Mouse (Mus musculus): Measurements from ENCODE around the gene Tgfbr2.
A peak's percentile ranks its signal among the peaks of the same experiment; 100 is the strongest.

Gene Tgfbr2

GRCm38 (mm10) chr9:116114339-116114738 is 60.8 kb downstream of the Tgfbr2 start:
- DNase-seq (ENCODE audit: low spot score): no peak

GRCm38 (mm10) chr9:116111149-116111970 is 63.8 kb downstream of the Tgfbr2 start:
- no peak for DNase-seq (ENCODE audit: low spot score)

- DNase-seq (ENCODE audit: low spot score): no peak
Observed at GRCm38 (mm10) chr9:116108729-116109128, 66.4 kb downstream of the Tgfbr2 start.

GRCm38 (mm10) chr9:116104770-116105169 is 70.4 kb downstream of the Tgfbr2 start:
- no peak for DNase-seq (ENCODE audit: low spot score)

GRCm38 (mm10) chr9:116101842-116102241 is 73.3 kb downstream of the Tgfbr2 start:
- no peak for DNase-seq (ENCODE audit: low spot score)

- no peak for DNase-seq (ENCODE audit: low spot score)
Observed at GRCm38 (mm10) chr9:116100015-116100414, 75.1 kb downstream of the Tgfbr2 start.

- DNase-seq (ENCODE audit: low spot score): no peak
Observed at GRCm38 (mm10) chr9:116099596-116099993, 75.6 kb downstream of the Tgfbr2 start.

- no peak for DNase-seq (ENCODE audit: low spot score)
Observed at GRCm38 (mm10) chr9:116098724-116099595, 76.2 kb downstream of the Tgfbr2 start.

GRCm38 (mm10) chr9:116091921-116092320 is 83.2 kb downstream of the Tgfbr2 start:
- DNase-seq (ENCODE audit: low spot score): no peak

GRCm38 (mm10) chr9:116091101-116091841 is 83.9 kb downstream of the Tgfbr2 start:
- no peak for DNase-seq (ENCODE audit: low spot score)

- no peak for DNase-seq (ENCODE audit: low spot score)
Observed at GRCm38 (mm10) chr9:116090296-116090695, 84.9 kb downstream of the Tgfbr2 start.

GRCm38 (mm10) chr9:116088912-116089311 is 86.2 kb downstream of the Tgfbr2 start:
- DNase-seq (ENCODE audit: low spot score): no peak

- DNase-seq (ENCODE audit: low spot score): peak; percentile 7
Observed at GRCm38 (mm10) chr9:116087880-116088279, 87.3 kb downstream of the Tgfbr2 start.

GRCm38 (mm10) chr9:116087263-116087662 is 87.9 kb downstream of the Tgfbr2 start:
- no peak for DNase-seq (ENCODE audit: low spot score)

GRCm38 (mm10) chr9:116085999-116086398 is 89.2 kb downstream of the Tgfbr2 start:
- DNase-seq (ENCODE audit: low spot score): no peak

- no peak for DNase-seq (ENCODE audit: low spot score)
Observed at GRCm38 (mm10) chr9:116084324-116084931, 90.7 kb downstream of the Tgfbr2 start.

GRCm38 (mm10) chr9:116083726-116084323 is 91.3 kb downstream of the Tgfbr2 start:
- no peak for DNase-seq (ENCODE audit: low spot score)

- DNase-seq (ENCODE audit: low spot score): no peak
Observed at GRCm38 (mm10) chr9:116083300-116083699, 91.9 kb downstream of the Tgfbr2 start.

- DNase-seq (ENCODE audit: low spot score): no peak
Observed at GRCm38 (mm10) chr9:116081781-116082180, 93.4 kb downstream of the Tgfbr2 start.

- DNase-seq (ENCODE audit: low spot score): no peak
Observed at GRCm38 (mm10) chr9:116077419-116077818, 97.7 kb downstream of the Tgfbr2 start.

GRCm38 (mm10) chr9:116076946-116077345 is 98.2 kb downstream of the Tgfbr2 start:
- DNase-seq (ENCODE audit: low spot score): no peak

Measured in MN1 (cell line).